In genomic region chr15:50959109-50959508, GRCm38 (mm10) we compare ENCODE assay signal across 19 mouse cellular contexts.
"Had no signal": no experiment of that assay in that cellular context is flagged by ENCODE, and none has a peak within 500 bp of the region (broad histone marks: within the 10 kb centered on the region; RNA-seq: fewer than 3 reads in every experiment).

No protein-coding gene starts in this region.

- H3K4me3 ChIP-seq: midbrain, embryonic 10.5 days; midbrain, embryonic 12.5 days; myocyte; neural tube, embryonic 13.5 days; neural tube, embryonic 15.5 days had no signal

- ATAC-seq: midbrain, embryonic 16.5 days had no signal

- DNase-seq: lung, adult 18-20 months; lung, embryonic 14.5 days; lung, postnatal 10 days; lung, postnatal 4 days; midbrain, embryonic 14.5 days; retina, postnatal 1 day; right cerebral cortex, adult 18-20 months; right cerebral cortex, postnatal 25 days; right cerebral cortex, postnatal 4 days; spleen, adult 18-20 months; thymus, adult 18-20 months; thymus, postnatal 14 days; thymus, postnatal 36 days had no signal

- H3K9me3 ChIP-seq: midbrain, embryonic 10.5 days; midbrain, embryonic 12.5 days; neural tube, embryonic 13.5 days; neural tube, embryonic 15.5 days had no signal

- H3K27me3 ChIP-seq: midbrain, embryonic 12.5 days; neural tube, embryonic 13.5 days; neural tube, embryonic 15.5 days had no signal

- H3K27ac ChIP-seq: midbrain, embryonic 10.5 days; midbrain, embryonic 12.5 days; neural tube, embryonic 13.5 days; neural tube, embryonic 15.5 days had no signal

- H3K4me2 ChIP-seq: lung, embryonic 14.5 days; midbrain, embryonic 12.5 days; neural tube, embryonic 13.5 days; neural tube, embryonic 15.5 days had no signal

- H3K9ac ChIP-seq: lung, embryonic 14.5 days; midbrain, embryonic 12.5 days; neural tube, embryonic 13.5 days; neural tube, embryonic 15.5 days had no signal

- H3K4me1 ChIP-seq: midbrain, embryonic 10.5 days; midbrain, embryonic 12.5 days; neural tube, embryonic 13.5 days; neural tube, embryonic 15.5 days had no signal

- H3K36me3 ChIP-seq: midbrain, embryonic 10.5 days; midbrain, embryonic 12.5 days; neural tube, embryonic 13.5 days; neural tube, embryonic 15.5 days had no signal
